Mouse (Mus musculus): Measurements from ENCODE around the gene H60b.
"Not testable (repeated sequence)": the region's sequence is repeated elsewhere in the genome, so short reads cannot be mapped to it uniquely, and the experiment has no call there.

H60b gene

GRCm38 (mm10) chr10:22272914-22273683, 114.7 kb downstream of the H60b start:
- DNase-seq (ENCODE audit: inconsistent age in 2 of 2, low spot score in 1 of 2) = peak in 1 of 2 experiments; percentile 31

GRCm38 (mm10) chr10:22273684-22274305, 115.4 kb downstream of the H60b start:
- no peak for DNase-seq (ENCODE audit: inconsistent age in 2 of 2, low spot score in 1 of 2)

- no peak for DNase-seq (ENCODE audit: inconsistent age in 2 of 2, low spot score in 1 of 2)
Observed at GRCm38 (mm10) chr10:22274445-22275057, 116.2 kb downstream of the H60b start.

GRCm38 (mm10) chr10:22278468-22278867, 120.1 kb downstream of the H60b start:
- not testable (repeated sequence) for DNase-seq (ENCODE audit: inconsistent age in 2 of 2, low spot score in 1 of 2)

- no peak for DNase-seq (ENCODE audit: inconsistent age in 2 of 2, low spot score in 1 of 2)
Observed at GRCm38 (mm10) chr10:22282816-22283215, 124.4 kb downstream of the H60b start.

- DNase-seq (ENCODE audit: inconsistent age in 2 of 2, low spot score in 1 of 2) = no peak
Observed at GRCm38 (mm10) chr10:22295676-22296075, 137.3 kb downstream of the H60b start.

- DNase-seq (ENCODE audit: inconsistent age in 2 of 2, low spot score in 1 of 2) = no peak
Observed at GRCm38 (mm10) chr10:22297033-22297762, 138.8 kb downstream of the H60b start.

- no peak for DNase-seq (ENCODE audit: inconsistent age in 2 of 2, low spot score in 1 of 2)
Observed at GRCm38 (mm10) chr10:22297766-22298461, 139.5 kb downstream of the H60b start.

GRCm38 (mm10) chr10:22299324-22299723, 140.9 kb downstream of the H60b start:
- DNase-seq (ENCODE audit: inconsistent age in 2 of 2, low spot score in 1 of 2) = no peak

GRCm38 (mm10) chr10:22301641-22302040, 143.3 kb downstream of the H60b start:
- DNase-seq (ENCODE audit: inconsistent age in 2 of 2, low spot score in 1 of 2) = no peak

- no peak for DNase-seq (ENCODE audit: inconsistent age in 2 of 2, low spot score in 1 of 2)
Observed at GRCm38 (mm10) chr10:22302344-22303057, 144.1 kb downstream of the H60b start.

- DNase-seq (ENCODE audit: inconsistent age in 2 of 2, low spot score in 1 of 2) = no peak
Observed at GRCm38 (mm10) chr10:22303736-22304135, 145.3 kb downstream of the H60b start.

GRCm38 (mm10) chr10:22305801-22306200, 147.4 kb downstream of the H60b start:
- DNase-seq (ENCODE audit: inconsistent age in 2 of 2, low spot score in 1 of 2) = no peak

- DNase-seq (ENCODE audit: inconsistent age in 2 of 2, low spot score in 1 of 2) = no peak
Observed at GRCm38 (mm10) chr10:22306452-22306851, 148.1 kb downstream of the H60b start.

GRCm38 (mm10) chr10:22308221-22308620, 149.8 kb downstream of the H60b start:
- DNase-seq (ENCODE audit: inconsistent age in 2 of 2, low spot score in 1 of 2) = no peak

GRCm38 (mm10) chr10:22322858-22323257, 164.5 kb downstream of the H60b start:
- DNase-seq (ENCODE audit: inconsistent age in 2 of 2, low spot score in 1 of 2) = no peak
